Mouse (Mus musculus): ENCODE data around the gene Sema3f.

GRCm38 (mm10) chr9:107662342-107662741, 47.9 kb downstream of the Sema3f start:
- no peak for TF ChIP-seq CTCF (IDR thresholded peaks at IDR 0.05; ENCODE audit: borderline replicate concordance, control insufficient read depth, extremely low read depth, insufficient read depth, low read length, poor library complexity)
- no peak for TF ChIP-seq POLR2A (IDR thresholded peaks at IDR 0.05; ENCODE audit: control insufficient read depth, extremely low read depth, insufficient read depth, low read length, poor library complexity)
